Mouse (Mus musculus): ENCODE data around the gene AI661453.

Gene AI661453

DNA sequence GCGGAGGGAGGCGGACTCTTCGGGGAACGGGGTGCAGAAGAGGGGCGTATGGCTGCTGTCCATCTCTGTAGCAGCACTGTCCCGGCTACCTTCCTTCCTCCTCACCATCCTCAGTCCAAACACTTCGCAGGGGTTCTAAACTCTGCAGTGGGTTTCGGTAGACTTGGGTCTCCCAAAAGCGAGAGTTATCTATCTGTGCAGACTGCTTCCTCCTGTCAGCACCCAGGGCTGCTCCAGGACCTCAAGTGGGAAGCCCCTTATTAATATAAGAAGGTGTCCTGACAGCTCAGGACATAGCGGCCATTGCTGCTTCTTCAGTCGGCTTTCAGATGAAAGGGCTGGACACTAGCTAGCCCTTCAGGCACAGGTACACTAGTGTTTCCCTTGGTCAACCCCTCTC lies 28.6 kb downstream of the AI661453 start:
- DNase-seq (ENCODE audit: low read depth, low spot score): no peak

DNA sequence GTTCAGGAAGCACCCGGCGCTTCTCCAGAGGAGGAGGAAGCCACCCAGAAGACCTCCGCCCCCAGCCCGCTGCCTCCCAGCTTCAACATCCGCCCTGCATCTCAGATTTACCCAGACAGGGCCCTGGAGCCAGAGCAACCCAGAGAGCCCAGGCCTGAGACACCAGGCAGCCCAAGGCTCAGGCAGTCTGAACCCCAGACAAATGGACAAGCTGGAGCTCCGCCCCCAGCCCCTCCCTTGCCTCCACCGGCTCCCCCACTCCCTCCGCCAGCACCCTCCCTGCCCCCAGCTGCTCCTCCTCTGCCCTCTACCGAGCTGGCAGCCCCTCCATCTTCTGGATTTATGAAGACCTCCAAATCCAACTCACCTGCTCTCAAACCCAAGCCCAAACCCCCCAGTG lies 29.9 kb downstream of the AI661453 start:
- DNase-seq (ENCODE audit: low read depth, low spot score): no peak

DNA sequence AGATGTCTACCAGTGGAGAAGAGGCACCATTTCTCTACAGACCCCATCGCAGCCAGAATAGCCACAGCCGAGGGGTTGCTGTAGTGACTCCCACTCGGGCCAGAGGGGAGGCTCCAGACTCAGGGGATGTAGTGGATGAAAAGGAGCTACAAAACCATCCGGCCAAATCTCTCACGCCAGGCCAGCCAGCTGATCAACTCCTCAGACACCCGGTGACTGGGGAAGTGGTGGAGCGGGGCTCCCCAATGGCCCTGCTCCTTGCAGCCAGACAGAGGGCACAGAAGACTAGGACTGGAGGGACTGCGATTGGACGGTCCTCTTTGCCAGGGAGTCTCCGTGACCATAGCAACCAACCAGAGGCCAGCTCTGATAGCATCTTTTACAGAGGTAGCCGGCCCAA lies 31.2 kb downstream of the AI661453 start:
- no peak for DNase-seq (ENCODE audit: low read depth, low spot score)

DNA sequence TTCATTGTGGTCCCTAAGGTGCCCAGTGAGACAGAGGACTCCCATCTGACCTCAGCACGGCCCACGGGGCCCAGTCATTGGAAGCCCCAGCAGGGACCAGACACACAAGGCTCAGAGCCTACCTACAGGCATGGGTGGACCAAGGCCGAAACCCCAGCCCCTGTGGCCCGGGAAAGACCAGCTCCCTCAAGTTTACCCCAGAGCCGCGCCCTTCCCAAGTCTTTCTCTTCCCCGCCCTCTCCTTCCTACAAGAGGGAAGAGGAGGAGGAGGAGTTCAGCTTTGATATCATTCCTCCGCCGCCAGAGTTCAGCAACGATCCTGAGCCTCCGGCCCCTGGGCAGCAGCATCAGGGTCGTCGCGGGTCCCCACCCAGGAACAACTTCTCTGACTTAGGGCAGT lies 31.6 kb downstream of the AI661453 start:
- no peak for DNase-seq (ENCODE audit: low read depth, low spot score)

DNA sequence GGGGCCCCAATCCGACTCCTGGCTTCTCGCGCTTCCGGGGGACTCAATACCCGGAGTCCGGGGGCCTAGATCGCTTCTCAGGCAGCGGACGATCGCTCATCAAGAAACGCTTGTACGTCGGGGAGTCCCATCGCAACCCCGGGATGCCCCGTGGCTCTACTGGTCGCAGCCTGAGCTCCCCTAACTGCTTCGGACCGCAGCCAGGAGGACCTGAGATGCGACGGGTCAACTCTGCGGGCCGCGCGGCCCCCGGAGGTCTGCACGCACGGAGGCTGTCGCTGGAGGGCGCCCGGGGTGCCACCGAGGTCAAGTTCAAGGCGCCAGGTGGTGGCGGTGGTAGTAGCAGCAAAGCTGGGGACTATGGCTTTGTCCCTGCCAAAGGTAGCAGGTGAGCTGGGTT lies 32.1 kb downstream of the AI661453 start:
- DNase-seq (ENCODE audit: low read depth, low spot score): no peak

DNA sequence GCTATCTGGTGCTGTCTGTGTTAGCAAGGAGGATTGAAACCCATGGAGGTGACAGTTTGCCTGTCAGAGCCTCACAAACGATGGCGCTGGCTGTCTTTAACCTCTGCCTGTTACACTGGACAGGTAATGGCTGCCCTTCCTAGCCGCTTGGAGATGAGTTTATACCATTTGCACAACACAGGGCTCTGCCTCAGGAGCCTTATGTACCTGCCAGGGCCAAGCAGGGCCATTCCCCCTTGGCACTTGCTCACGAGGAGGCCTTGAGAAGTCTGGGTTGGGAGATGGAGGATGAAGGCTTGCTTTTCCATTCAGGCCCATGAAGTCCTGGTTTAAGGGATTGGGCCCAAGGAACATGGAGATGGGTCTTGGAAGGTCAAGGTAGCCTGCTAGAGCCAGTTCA lies 33.2 kb downstream of the AI661453 start:
- no peak for DNase-seq (ENCODE audit: low read depth, low spot score)

DNA sequence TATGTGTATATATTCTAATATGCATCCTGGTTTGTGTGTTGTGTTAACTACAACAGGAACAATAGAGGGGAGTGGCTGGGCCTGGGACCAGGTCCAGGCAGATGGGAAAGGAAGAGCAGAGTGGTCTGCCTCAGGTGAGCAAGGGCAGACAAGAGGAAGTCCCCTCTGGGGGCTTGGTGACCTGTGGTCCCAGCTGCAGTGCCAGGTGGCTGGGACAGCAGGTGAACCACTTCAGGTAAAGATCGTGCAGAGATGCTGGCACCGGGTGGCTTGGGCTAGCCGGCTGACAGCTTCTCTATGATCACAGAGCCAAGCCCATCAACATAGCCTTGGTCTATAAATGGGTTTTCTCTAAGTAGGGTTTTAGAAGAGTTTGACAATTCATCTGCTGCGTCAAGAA lies 33.7 kb downstream of the AI661453 start:
- DNase-seq (ENCODE audit: low read depth, low spot score): no peak

DNA sequence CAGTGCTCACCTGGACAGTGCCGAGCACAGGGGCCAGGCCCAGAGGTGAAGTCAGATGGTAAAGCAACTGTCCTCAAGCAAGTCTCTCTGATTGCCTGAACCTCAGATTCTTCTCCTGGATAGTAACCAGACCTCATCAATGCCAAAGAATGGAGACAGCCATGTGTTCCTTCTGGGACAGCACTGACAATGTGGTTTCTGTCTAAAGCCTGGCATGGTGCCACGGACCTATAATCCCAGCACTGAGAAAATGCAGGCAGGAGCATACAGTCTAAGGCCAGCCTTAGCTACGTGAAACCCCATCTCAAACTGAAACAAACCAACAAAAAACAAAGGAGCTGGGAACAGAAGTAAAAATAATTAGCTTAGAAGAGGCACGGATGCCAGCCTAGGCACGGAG lies 34.3 kb downstream of the AI661453 start:
- DNase-seq (ENCODE audit: low read depth, low spot score): no peak

DNA sequence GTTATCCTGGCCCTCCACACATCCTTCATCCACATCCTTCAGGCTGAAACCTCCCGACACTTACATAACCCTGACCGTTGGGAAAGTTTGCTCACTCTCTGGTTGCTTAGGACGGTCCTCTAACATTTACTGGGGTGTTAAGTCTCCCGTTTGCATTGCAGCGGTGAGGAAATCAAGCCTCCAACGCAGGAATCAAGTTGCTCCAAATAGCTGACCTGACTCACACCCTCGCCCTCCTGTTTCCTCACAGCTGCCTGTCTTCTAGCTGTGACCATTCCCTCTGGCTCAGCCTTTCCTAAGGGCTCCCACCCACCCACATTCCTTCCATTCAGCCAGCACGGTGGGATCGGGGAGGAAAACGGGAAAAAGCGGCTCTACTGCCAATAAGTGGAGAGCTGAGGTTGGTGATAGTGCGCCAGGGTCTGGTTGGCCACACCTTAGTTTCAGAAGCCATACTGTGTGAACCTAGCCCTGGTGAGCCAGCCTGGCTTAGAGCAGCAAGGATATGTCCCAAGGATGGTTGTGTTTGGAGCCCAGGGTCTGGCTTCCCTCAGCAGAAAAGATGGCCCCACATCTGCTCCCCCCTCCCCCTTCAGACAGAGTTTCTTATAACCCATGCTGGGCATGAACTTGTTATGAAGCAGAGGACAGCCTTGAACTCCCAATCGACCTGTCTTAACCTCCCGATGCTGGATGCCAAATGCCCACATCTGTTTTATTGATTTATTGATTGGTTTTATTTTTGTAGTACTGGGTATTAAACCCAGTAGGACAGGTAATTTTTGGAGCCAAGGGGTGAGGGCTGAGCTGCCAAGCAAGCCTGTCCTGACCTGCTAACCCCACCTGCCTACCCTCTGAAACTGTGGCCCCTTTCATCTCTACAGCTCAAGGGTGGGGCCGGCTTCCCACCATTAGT lies 36.3 kb downstream of the AI661453 start:
- no peak for DNase-seq (ENCODE audit: low read depth, low spot score)

DNA sequence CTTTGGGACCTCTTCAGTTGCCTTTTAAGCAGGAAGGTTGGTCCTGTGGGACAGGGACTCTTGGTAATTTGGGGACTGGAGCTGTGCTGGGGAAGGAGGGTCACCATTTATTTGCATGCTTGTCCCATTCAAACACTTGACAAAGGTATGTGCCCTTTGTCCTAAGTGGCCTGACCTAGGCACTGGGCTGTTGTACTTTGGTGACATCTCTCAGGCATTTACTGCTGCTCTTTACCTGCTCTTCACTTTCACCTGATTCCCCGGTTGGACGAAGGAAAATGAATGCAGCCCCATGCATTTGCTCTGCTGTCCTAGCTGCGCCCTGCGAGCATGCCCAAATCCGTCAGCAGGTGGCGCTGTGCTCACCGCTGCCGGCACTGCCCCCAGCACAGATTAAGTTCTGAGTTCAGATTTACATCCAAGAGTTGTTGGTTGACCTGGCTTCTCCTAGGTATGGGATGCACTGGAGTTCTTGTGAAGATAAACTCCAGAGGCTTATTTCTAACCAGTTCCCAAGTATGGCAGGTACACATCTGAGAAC lies 37.1 kb downstream of the AI661453 start:
- DNase-seq (ENCODE audit: low read depth, low spot score): no peak

DNA sequence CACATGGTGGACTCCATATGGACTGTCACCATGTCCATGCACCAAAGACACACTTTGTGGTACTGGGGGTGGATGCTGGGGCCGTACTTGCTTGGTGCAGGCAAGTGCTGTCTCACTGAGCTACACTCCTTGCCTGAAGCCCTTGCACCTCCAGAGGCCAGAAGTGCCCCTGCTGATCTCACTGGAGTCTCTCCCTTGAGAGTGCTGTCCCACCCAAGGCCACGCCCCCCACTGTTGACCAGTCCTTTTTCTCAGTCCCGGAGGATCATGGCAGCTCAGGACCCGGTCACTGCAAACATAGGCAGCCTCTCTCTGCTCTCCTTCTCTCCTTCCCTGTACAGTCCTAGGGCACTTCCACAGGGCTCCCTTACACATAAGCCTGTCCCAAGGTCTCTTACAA lies 37.8 kb downstream of the AI661453 start:
- no peak for DNase-seq (ENCODE audit: low read depth, low spot score)

DNA sequence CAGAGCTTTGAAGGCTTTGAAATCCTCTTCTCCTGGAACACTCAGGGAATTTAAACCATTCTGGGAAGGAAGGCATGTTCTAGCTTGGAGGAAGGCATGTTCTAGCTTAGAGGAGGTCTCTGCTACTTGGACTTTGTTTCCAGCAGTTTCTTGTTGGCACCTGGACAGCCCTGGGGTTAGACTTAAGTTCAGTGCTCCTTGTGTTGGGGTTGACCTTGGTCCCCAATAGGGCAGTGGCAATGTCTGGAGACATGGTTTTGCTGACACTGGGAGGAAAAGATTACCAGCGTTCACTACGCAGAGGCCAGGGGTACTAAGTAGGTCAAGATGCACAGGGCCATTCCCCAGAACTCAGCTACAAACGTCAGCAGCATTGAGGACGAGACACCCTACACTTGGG lies 38.8 kb downstream of the AI661453 start:
- DNase-seq (ENCODE audit: low read depth, low spot score): no peak

DNA sequence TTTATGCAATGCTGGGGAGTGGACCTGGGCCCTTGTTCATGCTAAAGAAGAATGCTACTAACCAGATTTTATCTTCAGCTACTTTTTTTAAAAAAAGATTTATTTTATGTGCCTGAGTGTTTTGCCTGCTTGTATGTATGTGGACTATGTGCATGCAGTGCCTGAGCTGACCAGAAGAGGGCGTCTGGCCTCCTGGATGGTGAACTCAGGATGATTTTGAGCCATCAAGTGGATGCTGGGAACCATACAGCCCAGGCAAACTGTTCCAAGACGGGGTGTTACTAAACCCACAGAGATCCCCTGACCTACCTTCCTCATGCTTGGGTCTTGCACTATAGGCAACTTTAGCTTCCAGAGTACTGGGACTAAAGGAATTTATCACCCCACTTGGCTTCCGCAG lies 39.3 kb downstream of the AI661453 start:
- no peak for DNase-seq (ENCODE audit: low read depth, low spot score)

DNA sequence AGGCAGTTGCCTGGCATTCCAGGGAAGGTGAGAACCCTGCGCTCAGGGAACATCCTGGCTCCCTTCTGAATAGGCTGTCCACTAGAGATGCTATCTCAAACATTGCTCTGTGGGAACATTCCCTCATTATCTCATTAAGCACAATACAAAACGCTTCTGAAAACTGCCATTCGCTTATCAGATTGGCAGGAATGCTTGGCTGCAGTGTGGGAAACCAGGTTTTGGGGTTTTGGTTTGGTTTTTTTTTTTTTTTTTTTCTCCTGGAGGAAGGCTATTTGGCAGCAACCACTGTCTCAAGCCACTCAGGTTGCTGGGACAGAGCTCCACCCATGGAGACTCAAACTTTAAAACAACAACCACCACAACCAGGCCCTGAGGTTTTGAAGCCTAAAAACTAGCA lies 43.5 kb downstream of the AI661453 start:
- no peak for DNase-seq (ENCODE audit: low read depth, low spot score)

DNA sequence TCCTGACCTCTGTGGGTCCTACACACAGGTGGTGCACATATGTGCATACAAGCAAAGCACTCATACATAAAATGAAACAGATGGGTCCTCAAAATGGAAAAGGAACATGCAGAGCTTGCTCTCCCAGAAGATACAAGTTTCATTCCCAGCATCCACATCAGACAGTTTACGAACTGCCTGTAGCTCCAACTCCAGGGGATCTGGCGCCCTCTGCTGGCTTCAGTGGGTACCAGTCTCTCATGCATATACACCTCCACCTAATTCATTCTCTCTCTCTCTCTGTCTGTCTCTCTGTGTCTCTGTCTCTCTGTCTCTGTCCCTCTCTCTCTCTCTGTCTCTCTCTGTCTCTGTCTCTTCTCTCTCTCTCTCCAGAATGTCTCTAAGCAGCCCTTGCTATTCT lies 46.0 kb downstream of the AI661453 start:
- DNase-seq (ENCODE audit: low read depth, low spot score): peak; percentile 57

DNA sequence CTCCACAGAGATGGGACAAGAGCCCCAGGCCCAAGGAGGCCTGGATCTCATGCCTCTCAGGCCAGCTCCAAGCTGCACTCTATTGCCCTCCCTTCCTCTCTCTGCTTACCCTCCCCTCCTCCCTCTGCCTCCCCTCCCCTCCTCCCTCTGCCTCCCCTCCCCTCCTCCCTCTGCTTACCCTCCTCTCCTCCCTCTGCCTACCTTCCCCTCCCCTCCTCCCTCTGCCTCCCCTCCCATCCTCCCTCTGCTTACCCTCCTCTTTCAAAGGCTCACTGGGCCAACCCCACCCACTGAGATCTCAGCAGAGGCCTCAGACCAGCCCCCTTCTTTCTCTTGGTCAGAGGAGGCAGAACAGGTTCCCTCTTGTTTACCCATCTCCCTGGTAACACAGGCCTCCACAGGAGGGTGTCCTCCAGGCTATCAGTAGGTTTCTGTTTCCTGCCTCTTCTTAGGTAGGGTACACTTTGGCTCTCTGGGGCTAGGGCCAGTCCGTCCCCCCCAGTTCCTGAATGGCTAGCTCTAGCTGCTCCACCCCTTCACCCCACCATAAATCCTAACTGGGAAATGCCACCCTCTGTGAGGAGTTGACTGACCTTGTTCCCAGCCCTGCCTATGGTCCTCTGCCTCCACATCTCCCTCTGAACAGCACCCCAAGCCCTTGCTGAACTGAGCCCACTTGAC lies 48.0 kb downstream of the AI661453 start:
- no peak for DNase-seq (ENCODE audit: low read depth, low spot score)

DNA sequence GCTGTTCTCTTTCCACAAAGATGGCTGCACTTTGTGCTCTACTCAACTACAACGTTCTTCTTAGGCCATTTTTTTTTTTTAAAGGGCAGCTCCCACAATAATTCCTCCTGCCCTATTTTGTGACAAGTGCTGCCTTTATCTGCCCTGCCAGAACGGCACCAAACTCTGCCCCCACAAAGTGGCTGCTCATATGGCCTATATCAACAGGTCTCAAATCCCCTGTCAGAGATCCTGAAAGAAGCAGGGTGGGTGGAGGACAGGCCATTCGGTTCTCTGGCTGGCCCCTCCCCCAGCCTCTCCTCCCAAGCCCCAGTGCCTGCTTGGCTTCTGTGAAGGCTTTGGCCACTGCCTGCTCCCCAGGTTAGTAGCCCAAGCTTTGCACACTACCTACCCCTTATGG lies 48.6 kb downstream of the AI661453 start:
- DNase-seq (ENCODE audit: low read depth, low spot score): no peak

DNA sequence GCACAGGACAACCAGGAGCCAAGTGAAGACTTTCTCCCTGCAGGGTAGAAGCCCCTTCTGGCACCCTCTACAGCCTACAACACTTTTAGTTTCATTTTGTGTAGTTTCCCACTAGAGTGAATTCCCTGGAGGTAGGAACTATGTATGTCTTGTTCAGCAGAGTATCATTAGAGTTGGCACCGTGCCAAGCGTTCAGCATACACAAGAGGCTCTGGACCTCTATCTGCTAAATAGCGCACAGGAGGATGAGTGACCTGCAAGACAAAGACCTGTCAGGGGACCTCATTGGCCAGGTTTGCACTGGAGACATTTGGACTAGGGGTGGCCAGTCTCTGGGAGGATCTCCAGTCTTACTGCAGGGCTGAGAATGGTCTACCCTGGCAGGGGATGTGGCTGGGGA lies 49.4 kb downstream of the AI661453 start:
- DNase-seq (ENCODE audit: low read depth, low spot score): no peak

DNA sequence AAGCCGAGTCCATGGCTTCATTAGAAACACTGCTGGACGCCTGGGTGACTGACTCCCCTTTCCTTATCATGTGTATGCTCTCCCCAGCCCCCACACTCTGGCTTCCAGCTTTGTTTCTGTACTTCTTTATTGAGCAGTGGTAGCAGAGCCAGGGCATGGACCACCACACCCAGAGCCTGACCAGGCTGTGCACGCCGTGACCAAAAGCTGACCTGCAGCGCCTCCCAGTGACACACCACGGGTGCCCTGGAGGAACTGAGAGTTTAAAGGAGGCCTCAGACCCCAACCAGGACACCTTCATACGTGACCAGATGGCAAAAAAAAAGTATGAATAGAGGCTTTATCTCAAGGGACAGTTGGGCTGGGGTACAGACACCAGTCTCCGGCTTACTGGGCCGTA lies 54.4 kb downstream of the AI661453 start:
- no peak for DNase-seq (ENCODE audit: low read depth, low spot score)

DNA sequence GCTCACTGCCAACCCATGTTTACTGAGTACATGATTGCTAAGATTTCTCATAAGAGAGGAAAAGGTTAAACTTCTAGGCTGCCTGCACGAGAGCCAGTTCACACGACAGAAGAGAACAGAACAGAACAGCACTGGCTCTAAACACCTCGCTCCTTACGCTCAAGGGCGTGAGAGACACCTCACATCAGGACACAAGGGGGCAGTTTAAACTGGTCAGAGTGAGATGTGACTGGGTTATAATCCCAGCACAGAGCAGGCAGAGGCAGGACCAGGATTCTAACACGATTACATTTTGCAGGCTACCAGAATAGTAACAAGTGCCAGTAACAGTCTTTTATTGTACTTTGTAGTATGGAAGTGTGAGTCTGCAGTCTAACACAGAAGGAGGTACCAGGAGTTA lies 56.3 kb downstream of the AI661453 start:
- no peak for DNase-seq (ENCODE audit: low read depth, low spot score)

DNA sequence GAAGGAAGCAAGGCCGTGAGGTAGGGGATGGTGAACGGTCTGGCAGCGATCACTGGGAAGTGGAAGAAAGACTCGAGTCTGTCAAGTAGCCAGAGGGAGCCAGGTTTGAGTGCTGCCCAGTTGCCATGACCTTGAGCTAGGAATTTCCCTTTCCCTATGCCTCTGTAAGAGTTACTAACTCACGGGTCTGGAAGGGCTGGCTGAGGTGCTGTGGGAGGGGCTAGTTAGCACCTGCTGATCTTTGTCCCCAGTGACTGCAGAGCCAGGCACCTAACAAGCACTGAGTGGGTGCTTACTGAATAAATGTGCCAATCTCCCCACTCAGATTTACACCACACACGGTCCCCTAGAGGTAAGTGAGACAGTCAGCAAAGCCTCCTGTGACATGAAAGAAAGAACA lies 57.2 kb downstream of the AI661453 start:
- no peak for DNase-seq (ENCODE audit: low read depth, low spot score)

DNA sequence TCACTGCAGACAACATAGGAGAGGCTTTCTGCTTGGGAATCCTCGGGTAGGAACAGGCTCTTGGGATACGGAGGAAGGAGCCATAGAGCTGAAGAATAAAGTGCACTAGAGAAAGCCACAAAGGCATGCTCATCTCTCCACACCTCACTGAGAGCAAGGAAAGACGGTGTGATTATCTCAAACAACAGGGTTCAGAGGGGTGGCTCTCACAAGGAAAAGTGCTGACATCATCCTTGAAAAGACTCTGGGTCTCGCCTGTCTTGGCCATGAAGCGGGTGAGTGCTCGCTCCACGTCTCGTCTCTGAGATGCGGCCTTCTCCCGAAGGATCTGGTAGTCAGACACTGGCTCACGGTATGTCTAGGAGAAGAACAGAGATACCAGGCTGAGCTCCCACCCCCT lies 57.7 kb downstream of the AI661453 start:
- no peak for DNase-seq (ENCODE audit: low read depth, low spot score)

DNA sequence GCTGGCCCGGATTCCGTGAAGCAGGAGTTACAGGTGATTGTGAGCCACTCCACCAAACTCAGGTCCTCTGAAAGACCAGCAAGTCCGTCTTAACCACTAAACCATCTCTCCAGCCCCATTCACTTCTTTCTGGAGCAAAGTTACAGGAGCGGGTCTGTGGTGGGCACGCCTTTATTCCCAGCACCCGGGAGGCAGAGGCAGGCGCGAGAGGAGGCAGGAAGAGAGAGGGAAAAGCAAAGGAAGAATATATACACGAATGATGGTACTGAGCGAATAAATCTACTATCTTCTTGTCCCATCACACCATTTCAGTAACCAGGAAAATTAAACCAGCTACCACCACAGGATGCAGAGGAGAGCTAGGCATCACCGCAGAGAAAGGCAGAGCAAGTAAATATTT lies 65.1 kb downstream of the AI661453 start:
- no peak for DNase-seq (ENCODE audit: low read depth, low spot score)

Measured in forelimb bud, embryonic 11.5 days (tissue).